In the genomic region with DNA sequence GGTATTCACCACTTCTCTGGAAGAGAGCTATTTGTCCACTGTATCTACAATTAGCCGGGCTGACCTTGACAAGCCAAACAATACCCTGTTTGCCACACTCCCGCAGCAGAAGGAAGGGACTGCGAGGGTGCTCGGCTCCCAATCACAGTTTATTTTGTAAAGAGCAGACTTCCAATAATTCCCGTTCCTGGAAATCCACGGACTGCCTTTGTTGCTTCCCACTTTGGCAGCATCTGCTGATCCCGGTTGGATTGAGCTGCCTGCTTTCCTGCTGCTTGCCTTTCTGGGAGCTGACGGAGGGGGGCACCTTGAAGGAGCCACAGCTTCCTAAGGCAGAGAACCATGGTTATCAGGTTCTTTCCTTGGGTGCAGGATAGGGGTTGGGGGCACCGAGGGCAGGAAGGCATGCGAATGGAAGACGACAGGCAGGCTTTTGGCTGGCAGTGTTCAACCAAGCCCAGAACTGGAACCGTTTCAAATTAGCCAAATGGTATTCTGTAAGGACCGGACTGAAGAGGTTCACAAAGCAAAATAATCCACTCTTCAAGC, we compare ENCODE assay signal across 8 mouse cellular contexts.
DNase-seq lines count a peak whose midpoint lies in the region; ATAC-seq and TF ChIP-seq lines count a peak whose summit lies in the region.

No protein-coding gene starts in this region.

- peak; percentile 60 for DNase-seq in liver, adult 2 months (ENCODE audit: extremely low read depth, low read depth, low spot score)
- peak; percentile 44 to 50 for DNase-seq in cerebellum, adult 18-20 months
- DNase-seq in heart, adult 2 months: peak; percentile 68 to 69
- peak; percentile 27 to 54 for DNase-seq in kidney, postnatal 4 days
- DNase-seq in embryo, embryonic 10.5 days (ENCODE audit: low spot score): no peak
- DNase-seq in urinary bladder, adult 18-20 months (ENCODE audit: low spot score in 2 of 2): no peak

- TF ChIP-seq CTCF in liver, adult 2 months (IDR thresholded peaks at IDR 0.05; ENCODE audit: low read depth, low read length): peak; percentile 30
- peak; percentile 48 for TF ChIP-seq CTCF in heart, adult 2 months (IDR thresholded peaks at IDR 0.05)

- no peaks in the 10 kb centered on the region for H3K9me3 ChIP-seq in liver, embryonic 12.5 days (replicated peaks)
- no peaks in the 10 kb centered on the region for H3K9me3 ChIP-seq in midbrain, embryonic 16.5 days (replicated peaks; ENCODE audit: control insufficient read depth, low read length, poor library complexity, severe bottlenecking)

- WGBS in liver, adult 2 months: 7% methylated on average over 13 of the region's 13 CpGs
- 60% methylated on average over 13 of the region's 13 CpGs for WGBS in liver, embryonic 12.5 days (ENCODE audit: insufficient replicate concordance)
- 6% methylated on average over 13 of the region's 13 CpGs for WGBS in heart, adult 2 months
- WGBS in midbrain, embryonic 16.5 days: 34% methylated on average over 13 of the region's 13 CpGs

- H3K27me3 ChIP-seq in liver, adult 2 months (ENCODE audit: control insufficient read depth, insufficient read depth, low read length): no peaks in the 10 kb centered on the region
- H3K27me3 ChIP-seq in liver, embryonic 12.5 days (replicated peaks): no peaks in the 10 kb centered on the region
- H3K27me3 ChIP-seq in heart, adult 2 months (ENCODE audit: control insufficient read depth, insufficient read depth, low read length): no peaks in the 10 kb centered on the region
- H3K27me3 ChIP-seq in midbrain, embryonic 16.5 days (ENCODE audit: control insufficient read depth, insufficient read depth, low read depth, low read length): no peaks in the 10 kb centered on the region

- no peak for ATAC-seq in liver, embryonic 12.5 days
- no peak for ATAC-seq in midbrain, embryonic 16.5 days

- H3K4me3 ChIP-seq in liver, adult 2 months (ENCODE audit: insufficient read depth, low read depth, low read length): peak overlapping the region; percentile 43
- H3K4me3 ChIP-seq in liver, embryonic 12.5 days: no peak overlapping the region
- H3K4me3 ChIP-seq in heart, adult 2 months: peak overlapping the region; percentile 6
- H3K4me3 ChIP-seq in midbrain, embryonic 16.5 days (ENCODE audit: low read depth, low read length): no peak overlapping the region

- TF ChIP-seq POLR2A in liver, adult 2 months (IDR thresholded peaks at IDR 0.05; ENCODE audit: extremely low read depth, insufficient read depth, low read length): no peak
- TF ChIP-seq POLR2A in heart, adult 2 months (IDR thresholded peaks at IDR 0.05; ENCODE audit: insufficient read depth, low read depth, low read length): no peak

- no peak overlapping the region for H3K4me2 ChIP-seq in liver, embryonic 12.5 days
- peak overlapping the region; percentile 10; the same call in 1 of the 2 replicates for H3K4me2 ChIP-seq in midbrain, embryonic 16.5 days (ENCODE audit: low read length)

- H3K27ac ChIP-seq in liver, adult 2 months (replicated peaks; ENCODE audit: insufficient read depth, low read depth, low read length): peak overlapping the region; percentile 92
- H3K27ac ChIP-seq in liver, embryonic 12.5 days: no peak overlapping the region
- peak overlapping the region; percentile 78 for H3K27ac ChIP-seq in heart, adult 2 months
- H3K27ac ChIP-seq in midbrain, embryonic 16.5 days (ENCODE audit: low read length): no peak overlapping the region

- H3K4me1 ChIP-seq in liver, adult 2 months (ENCODE audit: control insufficient read depth, insufficient read depth, low read length): peaks cover 12% of the 10 kb centered on the region
- no peaks in the 10 kb centered on the region for H3K4me1 ChIP-seq in liver, embryonic 12.5 days
- peaks cover 17% of the 10 kb centered on the region for H3K4me1 ChIP-seq in heart, adult 2 months (ENCODE audit: control insufficient read depth, insufficient read depth, low read length)
- H3K4me1 ChIP-seq in midbrain, embryonic 16.5 days (ENCODE audit: control insufficient read depth, insufficient read depth, low read length): peaks cover 14% of the 10 kb centered on the region

- H3K36me3 ChIP-seq in liver, adult 2 months (ENCODE audit: control insufficient read depth, insufficient read depth, low read length): no peaks in the 10 kb centered on the region
- no peaks in the 10 kb centered on the region for H3K36me3 ChIP-seq in liver, embryonic 12.5 days
- H3K36me3 ChIP-seq in heart, adult 2 months (ENCODE audit: control insufficient read depth, insufficient read depth, low read length): peaks cover 4% of the 10 kb centered on the region
- no peaks in the 10 kb centered on the region for H3K36me3 ChIP-seq in midbrain, embryonic 16.5 days (ENCODE audit: control insufficient read depth, insufficient read depth, low read length)

- intact Hi-C loops in heart, adult 2 months (cut with DNase I): loop anchor here (5.0 kb wide), 2 partner anchors 37 to 112 kb away; no protein-coding TSS in a partner anchor

- peaks cover 19% of the 10 kb centered on the region for H3K79me2 ChIP-seq in liver, adult 2 months (ENCODE audit: control insufficient read depth, insufficient read depth, low read length)
- H3K79me2 ChIP-seq in heart, adult 2 months (replicated peaks; ENCODE audit: control insufficient read depth, insufficient read depth, low read length): no peaks in the 10 kb centered on the region

- TF ChIP-seq EP300 in heart, adult 2 months (IDR thresholded peaks at IDR 0.05; ENCODE audit: insufficient read depth, low read depth, low read length): no peak

- H3K9ac ChIP-seq in liver, adult 2 months (ENCODE audit: low read depth, low read length): peak overlapping the region; percentile 90
- no peak overlapping the region for H3K9ac ChIP-seq in liver, embryonic 12.5 days
- H3K9ac ChIP-seq in heart, adult 2 months (ENCODE audit: low read depth, low read length): peak overlapping the region; percentile 25
- no peak overlapping the region for H3K9ac ChIP-seq in midbrain, embryonic 16.5 days (ENCODE audit: low read depth, low read length)

Comparison
In these comparisons a context has a peak if more than half of its experiments do, and no peak if none do; other contexts are left out.
1. H3K27ac ChIP-seq: peak in liver, adult 2 months (single experiment) and heart, adult 2 months (single experiment); none in liver, embryonic 12.5 days (single experiment) and midbrain, embryonic 16.5 days (single experiment).
2. H3K4me3 ChIP-seq: peak in liver, adult 2 months (single experiment) and heart, adult 2 months (single experiment); none in liver, embryonic 12.5 days (single experiment) and midbrain, embryonic 16.5 days (single experiment).
3. H3K9ac ChIP-seq: peak in liver, adult 2 months (single experiment) and heart, adult 2 months (single experiment); none in liver, embryonic 12.5 days (single experiment) and midbrain, embryonic 16.5 days (single experiment).
4. DNase-seq: peak in liver, adult 2 months (single experiment), cerebellum, adult 18-20 months (2 of 2), heart, adult 2 months (2 of 2) and kidney, postnatal 4 days (2 of 2); none in embryo, embryonic 10.5 days (single experiment) and urinary bladder, adult 18-20 months (0 of 2).